Mouse (Mus musculus) MEL (cell line): ENCODE results near the gene Polr1a. TPM values are rescaled to one million over a fixed set of nuclear protein-coding genes. Genes with fewer than 3 reads are reported as not detected.

ENCODE experiments used
- DNase-seq: peaks from one replicate; pipeline ENCODE4 v3.0.0; 2011; ENCODE audit warnings: low read depth, low spot score
- H3K27ac ChIP-seq: 2 replicates; pipeline ENCODE4 v1.5.1; 2012; ENCODE audit warnings: low read depth, mild to moderate bottlenecking, control low read depth, low read length, moderate library complexity; ENCODE audit not compliant: control insufficient read depth
- H3K27me3 ChIP-seq, 2 experiments: fragments of 150-350 bp in 1 of 2; sonication (generic) in 1 of 2; 2 replicates each; pipeline ENCODE4 v1.6.1; 2012; ENCODE audit warnings: low read length in 2 of 2, mild to moderate bottlenecking in 2 of 2, improper control_type of control experiment in 1 of 2, moderate library complexity in 1 of 2; ENCODE audit not compliant: insufficient read depth in 2 of 2, control insufficient read depth in 1 of 2
- H3K36me3 ChIP-seq, 2 experiments: 2 replicates each; pipeline ENCODE4 v1.6.1; 2012 to 2014; ENCODE audit warnings: low read length in 2 of 2, improper control_type of control experiment in 1 of 2, inconsistent platforms in 1 of 2, mild to moderate bottlenecking in 1 of 2; ENCODE audit not compliant: insufficient read depth in 2 of 2, control insufficient read depth in 1 of 2
- H3K4me1 ChIP-seq, 2 experiments: fragments of 150-350 bp in 1 of 2; sonication (generic) in 1 of 2; 2 replicates each; pipeline ENCODE4 v1.6.1; 2012; ENCODE audit warnings: low read length in 2 of 2, improper control_type of control experiment in 1 of 2, mild to moderate bottlenecking in 1 of 2; ENCODE audit not compliant: insufficient read depth in 2 of 2, control insufficient read depth in 1 of 2
- H3K4me3 ChIP-seq, 2 experiments: fragments of 150-350 bp in 1 of 2; sonication (generic) in 1 of 2; 2 replicates each; pipeline ENCODE4 v1.5.1; 2012; ENCODE audit warnings: low read depth in 2 of 2, low read length in 2 of 2, mild to moderate bottlenecking in 2 of 2, moderate library complexity in 2 of 2, control low read depth in 1 of 2, improper control_type of control experiment in 1 of 2; ENCODE audit not compliant: control insufficient read depth in 1 of 2, insufficient read depth in 1 of 2
- H3K79me2 ChIP-seq: 2 replicates; pipeline ENCODE4 v1.6.1; 2012; ENCODE audit warnings: mild to moderate bottlenecking, low read length, moderate library complexity; ENCODE audit not compliant: control insufficient read depth, poor library complexity, insufficient read depth
- H3K9ac ChIP-seq: 2 replicates; pipeline ENCODE4 v1.6.1; 2012; ENCODE audit warnings: low read depth, mild to moderate bottlenecking, control low read depth, low read length, moderate library complexity; ENCODE audit not compliant: control insufficient read depth, poor library complexity, severe bottlenecking
- H3K9me3 ChIP-seq: fragments of 150-350 bp; sonication (generic); replicated peaks from 2 replicates; pipeline ENCODE4 v1.6.1; 2012; ENCODE audit warnings: mild to moderate bottlenecking, low read length, improper control_type of control experiment, moderate library complexity; ENCODE audit not compliant: insufficient read depth
- CHD1 ChIP-seq: IDR thresholded peaks from 2 replicates; pipeline ENCODE4 v1.6.1; 2012; ENCODE audit warnings: low read depth, mild to moderate bottlenecking, inconsistent platforms, low read length, improper control_type of control experiment
- E2F4 ChIP-seq: IDR thresholded peaks from 2 replicates; pipeline ENCODE4 v1.6.1; 2011; ENCODE audit warnings: low read depth, low read length, improper control_type of control experiment, borderline replicate concordance
- EP300 ChIP-seq, 2 experiments: IDR thresholded peaks; 2 replicates each; pipeline ENCODE4 v1.6.1; 2011; ENCODE audit warnings: improper control_type of control experiment in 2 of 2, low read length in 2 of 2, low read depth in 1 of 2, mild to moderate bottlenecking in 1 of 2
- ETS1 ChIP-seq: IDR thresholded peaks from 2 replicates; pipeline ENCODE4 v1.6.1; 2012; ENCODE audit warnings: low read depth, mild to moderate bottlenecking, inconsistent platforms, low read length, improper control_type of control experiment, moderate library complexity
- GABPA ChIP-seq: IDR thresholded peaks from 2 replicates; pipeline ENCODE4 v1.6.1; 2012; ENCODE audit warnings: low read depth, mild to moderate bottlenecking, inconsistent platforms, low read length, improper control_type of control experiment, moderate library complexity
- HCFC1 ChIP-seq: IDR thresholded peaks from 2 replicates; pipeline ENCODE4 v1.6.1; 2012; ENCODE audit warnings: low read depth, mild to moderate bottlenecking, inconsistent platforms, low read length, improper control_type of control experiment, moderate library complexity
- JUND ChIP-seq: IDR thresholded peaks from 2 replicates; pipeline ENCODE4 v1.6.1; 2011; ENCODE audit warnings: low read depth, mild to moderate bottlenecking, improper control_type of control experiment, low read length
- MAFK ChIP-seq: IDR thresholded peaks from 2 replicates; pipeline ENCODE4 v1.6.1; 2011; ENCODE audit warnings: low read depth, mild to moderate bottlenecking, low read length, improper control_type of control experiment, borderline replicate concordance
- MAZ ChIP-seq: IDR thresholded peaks from 2 replicates; pipeline ENCODE4 v1.6.1; 2012; ENCODE audit warnings: low read depth, mild to moderate bottlenecking, inconsistent platforms, low read length, improper control_type of control experiment
- MEF2A ChIP-seq: IDR thresholded peaks from 2 replicates; pipeline ENCODE4 v1.6.1; 2014; ENCODE audit warnings: low read depth, mild to moderate bottlenecking, inconsistent platforms, low read length, improper control_type of control experiment; ENCODE audit not compliant: poor library complexity, insufficient replicate concordance, severe bottlenecking; ENCODE audit errors: extremely low read depth
- MYB ChIP-seq: IDR thresholded peaks from 2 replicates; pipeline ENCODE4 v1.6.1; 2011; ENCODE audit warnings: mild to moderate bottlenecking, low read depth, low read length, improper control_type of control experiment
- MYC ChIP-seq: IDR thresholded peaks from 2 replicates; pipeline ENCODE4 v1.6.1; 2011; ENCODE audit warnings: low read depth, mild to moderate bottlenecking, low read length, improper control_type of control experiment, moderate library complexity
- NELFE ChIP-seq: IDR thresholded peaks from 2 replicates; pipeline ENCODE4 v1.6.1; 2011; ENCODE audit warnings: low read depth, low read length, improper control_type of control experiment
- POLR2AphosphoS2 ChIP-seq: IDR thresholded peaks from 2 replicates; pipeline ENCODE4 v1.6.1; 2011; ENCODE audit warnings: low read length, improper control_type of control experiment
- POLR2AphosphoS5 ChIP-seq: IDR thresholded peaks from 2 replicates; pipeline ENCODE4 v1.6.1; 2012; ENCODE audit warnings: low read depth, borderline replicate concordance, mild to moderate bottlenecking, inconsistent platforms, low read length, moderate library complexity, mixed read lengths
- RAD21 ChIP-seq: IDR thresholded peaks from 2 replicates; pipeline ENCODE4 v1.6.1; 2011; ENCODE audit warnings: mild to moderate bottlenecking, low read depth, low read length, improper control_type of control experiment
- SIN3A ChIP-seq: IDR thresholded peaks from 2 replicates; pipeline ENCODE4 v1.6.1; 2012; ENCODE audit warnings: low read length, improper control_type of control experiment, inconsistent platforms
- TAL1 ChIP-seq: IDR thresholded peaks from 2 replicates; pipeline ENCODE4 v1.6.1; 2012; ENCODE audit warnings: mild to moderate bottlenecking, inconsistent platforms, low read length, moderate library complexity, mixed read lengths
- UBTF ChIP-seq: IDR thresholded peaks from 2 replicates; pipeline ENCODE4 v1.6.1; 2012; ENCODE audit warnings: low read depth, mild to moderate bottlenecking, inconsistent platforms, low read length, improper control_type of control experiment, moderate library complexity, borderline replicate concordance; ENCODE audit not compliant: insufficient read depth
- USF1 ChIP-seq: IDR thresholded peaks from 2 replicates; pipeline ENCODE4 v1.6.1; 2014; ENCODE audit warnings: low read depth, mild to moderate bottlenecking, inconsistent platforms, low read length, improper control_type of control experiment, moderate library complexity
- USF2 ChIP-seq, 2 experiments: IDR thresholded peaks; 2 replicates each; pipeline ENCODE4 v1.6.1; 2011 to 2012; ENCODE audit warnings: improper control_type of control experiment in 2 of 2, low read length in 2 of 2, borderline replicate concordance in 1 of 2, inconsistent platforms in 1 of 2, low read depth in 1 of 2, mild to moderate bottlenecking in 1 of 2; ENCODE audit not compliant: insufficient read depth in 1 of 2
- ZC3H11A ChIP-seq: IDR thresholded peaks from 2 replicates; pipeline ENCODE4 v1.6.1; 2012; ENCODE audit warnings: low read depth, mild to moderate bottlenecking, inconsistent platforms, low read length, improper control_type of control experiment
- ZKSCAN1 ChIP-seq: IDR thresholded peaks from 2 replicates; pipeline ENCODE4 v1.6.1; 2012; ENCODE audit warnings: low read depth, mild to moderate bottlenecking, inconsistent platforms, low read length, improper control_type of control experiment, moderate library complexity
- ZMIZ1 ChIP-seq: IDR thresholded peaks from 2 replicates; pipeline ENCODE4 v1.6.1; 2012; ENCODE audit warnings: low read depth, mild to moderate bottlenecking, inconsistent platforms, low read length, improper control_type of control experiment, moderate library complexity
- polyA plus RNA-seq, 2 experiments: library from polyadenylated mRNA; stranded (reverse) in 1 of 2; unstranded in 1 of 2; fragments of >175 nt in 1 of 2; fragments of >200 nt in 1 of 2; gene quantifications; 2 replicates each; pipeline versions ENCODE4 v1.2.1 to v1.2.4; 2012; ENCODE audit warnings: low replicate concordance in 2 of 2, low read depth in 1 of 2; ENCODE audit not compliant: insufficient read length in 2 of 2, insufficient read depth in 1 of 2, missing spikeins in 1 of 2
- total RNA-seq: library from RNA; depleted of rRNA; stranded (reverse); fragments of 300-350 nt; gene quantifications from 2 replicates; pipeline ENCODE4 v1.2.3, GENCODE M21; 2012

The Polr1a gene
- total and polyA plus RNA-seq, 3 experiments: 68.4 to 211 (median 105) TPM

GRCm38 (mm10) chr6:72018052-72018451 lies 109.2 kb downstream of the Polr1a start:
- Histone ChIP-seq H3K27me3 (peaks cover 2 to 7% of the 10 kb centered on the region in 2 experiments), H3K9ac (no peak overlapping the region), H3K36me3 (no peaks in the 10 kb centered on the region), H3K79me2 (no peaks in the 10 kb centered on the region), H3K27ac (no peak overlapping the region), H3K4me1 (no peaks in the 10 kb centered on the region), H3K4me3 (no peak overlapping the region), H3K9me3 (no peaks in the 10 kb centered on the region)
- no peak for DNase-seq
- no peak for TF ChIP-seq ZKSCAN1
- no peak for TF ChIP-seq CHD1
- no peak for TF ChIP-seq TAL1
- TF ChIP-seq POLR2AphosphoS5: no peak
- TF ChIP-seq EP300 (IDR thresholded peaks at IDR 0.05; ENCODE audit: low read depth in 1 of 2, low read length in 2 of 2): no peak
- no peak for TF ChIP-seq UBTF
- TF ChIP-seq JUND: no peak
- TF ChIP-seq MEF2A: no peak
- no peak for TF ChIP-seq USF1
- no peak for TF ChIP-seq RAD21
- TF ChIP-seq MYC: no peak
- TF ChIP-seq MYB: no peak
- TF ChIP-seq USF2 (IDR thresholded peaks at IDR 0.05; ENCODE audit: borderline replicate concordance in 1 of 2, insufficient read depth in 1 of 2, low read depth in 1 of 2, low read length in 2 of 2): no peak
- no peak for TF ChIP-seq HCFC1
- TF ChIP-seq MAZ: no peak
- no peak for TF ChIP-seq MAFK
- TF ChIP-seq ZC3H11A: no peak

- DNase-seq: no peak
- no peak for TF ChIP-seq MYC
- no peak for TF ChIP-seq ETS1
- TF ChIP-seq MYB: no peak
- TF ChIP-seq GABPA: no peak
- TF ChIP-seq SIN3A: no peak
- no peak for TF ChIP-seq ZC3H11A
- no peak for TF ChIP-seq E2F4
- TF ChIP-seq EP300 (IDR thresholded peaks at IDR 0.05; ENCODE audit: low read depth in 1 of 2, low read length in 2 of 2): no peak
- no peak for TF ChIP-seq UBTF
- no peak for TF ChIP-seq ZMIZ1
- TF ChIP-seq NELFE: no peak
- TF ChIP-seq POLR2AphosphoS2: no peak
- no peak for TF ChIP-seq JUND
- TF ChIP-seq, all 39 proteins: peak for 0
- H3K79me2 ChIP-seq: no peaks in the 10 kb centered on the region
- H3K9ac ChIP-seq: no peak overlapping the region
- H3K27ac ChIP-seq: no peak overlapping the region
- no peaks in the 10 kb centered on the region for H3K36me3 ChIP-seq
- H3K9me3 ChIP-seq: no peaks in the 10 kb centered on the region
- H3K4me3 ChIP-seq: no peak overlapping the region
- no peaks in the 10 kb centered on the region for H3K4me1 ChIP-seq
- no peaks in the 10 kb centered on the region for H3K27me3 ChIP-seq
Observed at GRCm38 (mm10) chr6:72025497-72025896, 116.6 kb downstream of the Polr1a start.
